Mouse (Mus musculus): ENCODE data around the gene Tmem59l.

DNA sequence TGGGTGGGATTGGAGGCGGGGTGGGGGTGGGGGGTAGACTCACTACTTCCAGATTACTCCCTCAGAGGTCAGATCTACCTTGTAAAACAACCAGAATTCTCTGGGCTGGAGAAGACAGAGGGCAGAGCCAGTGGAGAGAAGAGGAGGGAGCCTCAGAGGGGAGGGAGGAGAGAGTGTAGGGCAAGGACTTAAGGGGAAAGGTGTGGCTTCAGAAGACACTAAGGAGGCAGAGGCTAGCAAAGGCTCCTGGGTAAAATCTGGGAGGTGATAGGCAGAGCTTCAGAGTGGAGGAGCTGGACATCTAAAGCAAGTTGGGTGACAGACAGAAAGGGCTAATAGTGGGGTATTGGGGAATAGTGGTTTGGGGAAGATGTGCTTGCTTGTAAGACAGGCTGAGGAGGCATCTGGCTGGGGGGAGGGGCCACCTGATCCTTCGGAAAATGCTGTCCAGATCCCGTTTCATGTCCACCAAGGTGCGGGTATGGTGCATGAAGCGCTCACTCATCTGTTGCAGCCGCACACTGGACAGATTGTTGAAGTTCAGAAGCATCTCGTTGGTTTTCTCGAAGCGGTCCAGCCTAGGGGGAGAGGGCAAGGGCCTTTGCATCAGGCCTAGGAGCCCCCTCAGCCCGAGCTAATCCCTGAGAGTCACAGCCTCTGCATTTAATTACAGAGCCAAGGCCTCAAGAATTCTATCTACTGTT lies 30.9 kb upstream of the Tmem59l start:
- TF ChIP-seq CTCF (IDR thresholded peaks at IDR 0.05; ENCODE audit: insufficient read depth, low read depth, low read length) (no peak), POLR2A (IDR thresholded peaks at IDR 0.05; ENCODE audit: insufficient read depth, low read depth, low read length) (no peak)

Measured in olfactory bulb, adult 2 months (tissue).